Mouse (Mus musculus) liver, embryonic 13.5 days (tissue): ENCODE measurements around the gene Snrpb2. TPM values are rescaled to one million over a fixed set of nuclear protein-coding genes. Genes with fewer than 3 reads are reported as not detected.

Source experiments
- ATAC-seq: fragments of 200-750 bp; cut with Nextera tagmentation; 2 replicates; pipeline ENCODE4 v1.8.0; 2017; ENCODE audit warnings: low read depth, mild to moderate bottlenecking, moderate number of reproducible peaks, moderate library complexity
- DNase-seq: peaks from one replicate; pipeline ENCODE4 v3.0.0; 2022
- H3K27ac ChIP-seq: fragments of 300-500 bp; sonication (generic); 2 replicates; pipeline ENCODE4 v1.5.1; 2015; ENCODE audit warnings: moderate library complexity, mild to moderate bottlenecking, inconsistent platforms
- H3K27me3 ChIP-seq: fragments of 300-500 bp; sonication (generic); 2 replicates; pipeline ENCODE4 v1.6.1; 2015; ENCODE audit warnings: mild to moderate bottlenecking, inconsistent platforms
- H3K36me3 ChIP-seq: fragments of 300-500 bp; sonication (generic); 2 replicates; pipeline ENCODE4 v1.6.1; 2015; ENCODE audit warnings: mild to moderate bottlenecking, inconsistent platforms
- H3K4me1 ChIP-seq: fragments of 300-500 bp; sonication (generic); replicated peaks from 2 replicates; pipeline ENCODE4 v1.6.1; 2015; ENCODE audit warnings: inconsistent platforms
- H3K4me2 ChIP-seq: fragments of 300-500 bp; sonication (generic); 2 replicates; pipeline ENCODE4 v1.6.1; 2015; ENCODE audit warnings: inconsistent platforms, mild to moderate bottlenecking, moderate library complexity
- H3K4me3 ChIP-seq: fragments of 300-500 bp; sonication (generic); replicated peaks from 2 replicates; pipeline ENCODE4 v1.5.1; 2015; ENCODE audit warnings: mild to moderate bottlenecking, inconsistent platforms
- H3K9ac ChIP-seq: fragments of 300-500 bp; sonication (generic); 2 replicates; pipeline ENCODE4 v1.6.1; 2015; ENCODE audit warnings: mild to moderate bottlenecking, inconsistent platforms
- H3K9me3 ChIP-seq: fragments of 300-500 bp; sonication (generic); replicated peaks from 2 replicates; pipeline ENCODE4 v1.6.1; 2016; ENCODE audit warnings: inconsistent platforms
- WGBS: fragments of 180-500 bp; shearing (Covaris S2); methylation state at CpG from one replicate; pipeline ENCODE4 v1.1.7; 2015; ENCODE audit not compliant: insufficient replicate concordance; 5-methylcytosine and 5-hydroxymethylcytosine counted together
- polyA plus RNA-seq: library from polyadenylated mRNA; unstranded; fragments of >200 nt; fragmentation: Nextera tagmentation; extraction: Ambion mirVana; gene quantifications from 2 replicates; pipeline ENCODE4 v1.2.1, GENCODE M21; 2015

Gene Snrpb2
- polyA plus RNA-seq, 1 experiment from 2014 or later: 43.9 TPM

- WGBS: 57% methylated on average over 10 of the region's 10 CpGs
- no peaks in the 10 kb centered on the region for H3K4me1 ChIP-seq
- DNase-seq (no peak), ATAC-seq (no peak)
- H3K4me3 ChIP-seq: no peak overlapping the region
- no peak overlapping the region for H3K9ac ChIP-seq
- H3K4me2 ChIP-seq: no peak overlapping the region
- H3K27me3 ChIP-seq: no peaks in the 10 kb centered on the region
- H3K36me3 ChIP-seq: no peaks in the 10 kb centered on the region
- H3K9me3 ChIP-seq: no peaks in the 10 kb centered on the region
- H3K27ac ChIP-seq: no peak overlapping the region
Observed at GRCm38 (mm10) chr2:143035086-143035593, 27.7 kb upstream of the Snrpb2 start.

- H3K9ac ChIP-seq: no peak overlapping the region
- ATAC-seq (no peak), DNase-seq (no peak)
- no peaks in the 10 kb centered on the region for H3K27me3 ChIP-seq
- H3K9me3 ChIP-seq: no peaks in the 10 kb centered on the region
- no peak overlapping the region for H3K4me3 ChIP-seq
- H3K36me3 ChIP-seq: no peaks in the 10 kb centered on the region
- 68% methylated on average over 1 of the region's 1 CpGs for WGBS
- no peaks in the 10 kb centered on the region for H3K4me1 ChIP-seq
- no peak overlapping the region for H3K4me2 ChIP-seq
- H3K27ac ChIP-seq: no peak overlapping the region
Observed at GRCm38 (mm10) chr2:143041596-143041995, 21.2 kb upstream of the Snrpb2 start.

GRCm38 (mm10) chr2:143055251-143055650, 7.6 kb upstream of the Snrpb2 start:
- H3K9me3 ChIP-seq: no peaks in the 10 kb centered on the region
- no peak overlapping the region for H3K4me2 ChIP-seq
- ATAC-seq (no peak), DNase-seq (no peak)
- no peaks in the 10 kb centered on the region for H3K4me1 ChIP-seq
- H3K27me3 ChIP-seq: no peaks in the 10 kb centered on the region
- H3K36me3 ChIP-seq: no peaks in the 10 kb centered on the region
- no peak overlapping the region for H3K4me3 ChIP-seq
- H3K27ac ChIP-seq: no peak overlapping the region
- no peak overlapping the region for H3K9ac ChIP-seq

- H3K27me3 ChIP-seq: no peaks in the 10 kb centered on the region
- no peak overlapping the region for H3K4me2 ChIP-seq
- H3K9ac ChIP-seq: no peak overlapping the region
- H3K4me1 ChIP-seq: no peaks in the 10 kb centered on the region
- no peak for ATAC-seq
- DNase-seq: no peak
- no peak overlapping the region for H3K4me3 ChIP-seq
- no peaks in the 10 kb centered on the region for H3K9me3 ChIP-seq
- H3K36me3 ChIP-seq: no peaks in the 10 kb centered on the region
- H3K27ac ChIP-seq: no peak overlapping the region
- 50% methylated on average over 5 of the region's 5 CpGs for WGBS
Observed at GRCm38 (mm10) chr2:143056736-143057135, 6.1 kb upstream of the Snrpb2 start.

- peak overlapping the region; percentile 74 for H3K4me2 ChIP-seq
- no peak overlapping the region for H3K27ac ChIP-seq
- peaks cover 8% of the 10 kb centered on the region for H3K4me1 ChIP-seq
- WGBS: 53% methylated on average over 6 of the region's 6 CpGs
- no peaks in the 10 kb centered on the region for H3K27me3 ChIP-seq
- ATAC-seq (peak; percentile 25; the same call in 1 of the 2 replicates), DNase-seq (no peak)
- peak overlapping the region; percentile 80; the same call in 1 of the 2 replicates for H3K9ac ChIP-seq
- H3K9me3 ChIP-seq: no peaks in the 10 kb centered on the region
- H3K4me3 ChIP-seq: peak overlapping the region; percentile 74
- H3K36me3 ChIP-seq: peaks cover 23% of the 10 kb centered on the region
Observed at GRCm38 (mm10) chr2:143062432-143062811, 417 bp upstream of the Snrpb2 start.

- no peak overlapping the region for H3K4me2 ChIP-seq
- WGBS: 85% methylated on average over 3 of the region's 3 CpGs
- no peak for DNase-seq
- H3K4me1 ChIP-seq: peaks cover 8% of the 10 kb centered on the region
- no peak overlapping the region for H3K4me3 ChIP-seq
- no peak overlapping the region for H3K27ac ChIP-seq
- H3K9ac ChIP-seq: no peak overlapping the region
- no peaks in the 10 kb centered on the region for H3K27me3 ChIP-seq
- H3K9me3 ChIP-seq: no peaks in the 10 kb centered on the region
- ATAC-seq: no peak
- H3K36me3 ChIP-seq: peaks cover 46% of the 10 kb centered on the region
Observed at GRCm38 (mm10) chr2:143065914-143066313, 3.1 kb downstream of the Snrpb2 start.

- Histone ChIP-seq H3K9ac (no peak within 1 kb of the TSS), H3K4me2 (no peak within 1 kb of the TSS), H3K27ac (no peak within 1 kb of the TSS), H3K36me3 (no peaks in the 10 kb centered on the region), H3K9me3 (no peaks in the 10 kb centered on the region), H3K4me3 (no peak within 1 kb of the TSS), H3K27me3 (no peaks in the 10 kb centered on the region), H3K4me1 (no peaks in the 10 kb centered on the region)
- DNase-seq (no peak), ATAC-seq (no peak)
- 70% methylated on average over 8 of the region's 8 CpGs for WGBS
Observed at GRCm38 (mm10) chr2:143078198-143078851, 15.5 kb downstream of the Snrpb2 start, which contains the start of gene Otor. Gene Otor, plus strand, starts transcription at chr2:143078473.

GRCm38 (mm10) chr2:143081693-143082092, 18.9 kb downstream of the Snrpb2 start:
- WGBS: 16% methylated on average over 3 of the region's 3 CpGs
- no peak for ATAC-seq
- no peak for DNase-seq

GRCm38 (mm10) chr2:143084852-143085397, 22.1 kb downstream of the Snrpb2 start:
- Histone ChIP-seq H3K36me3 (no peaks in the 10 kb centered on the region), H3K9ac (no peak overlapping the region), H3K9me3 (no peaks in the 10 kb centered on the region), H3K27me3 (no peaks in the 10 kb centered on the region), H3K27ac (no peak overlapping the region), H3K4me3 (no peak overlapping the region), H3K4me1 (no peaks in the 10 kb centered on the region), H3K4me2 (no peak overlapping the region)
- ATAC-seq (no peak), DNase-seq (no peak)
- whole genome bisulfite sequencing: 40% methylated on average over 2 of the region's 2 CpGs

More at GRCm38 (mm10) chr2:143081693-143082092, 18.9 kb downstream of the Snrpb2 start:
- no peaks in the 10 kb centered on the region for H3K27me3 ChIP-seq
- H3K4me3 ChIP-seq: no peak overlapping the region
- H3K36me3 ChIP-seq: no peaks in the 10 kb centered on the region
- no peaks in the 10 kb centered on the region for H3K4me1 ChIP-seq
- H3K4me2 ChIP-seq: no peak overlapping the region
- peak overlapping the region; percentile 8; the same call in 1 of the 2 replicates for H3K27ac ChIP-seq
- H3K9ac ChIP-seq: no peak overlapping the region
- H3K9me3 ChIP-seq: no peaks in the 10 kb centered on the region

- 61% methylated on average over 8 of the region's 8 CpGs for WGBS
Observed at GRCm38 (mm10) chr2:143089866-143090265, 27.0 kb downstream of the Snrpb2 start.

GRCm38 (mm10) chr2:143093726-143094125, 30.9 kb downstream of the Snrpb2 start:
- DNase-seq (no peak), ATAC-seq (no peak)
- Histone ChIP-seq H3K4me3 (no peak overlapping the region), H3K27me3 (no peaks in the 10 kb centered on the region), H3K36me3 (no peaks in the 10 kb centered on the region), H3K9me3 (no peaks in the 10 kb centered on the region), H3K4me2 (no peak overlapping the region), H3K4me1 (no peaks in the 10 kb centered on the region), H3K27ac (no peak overlapping the region), H3K9ac (no peak overlapping the region)
- 35% methylated on average over 6 of the region's 6 CpGs for WGBS

More at GRCm38 (mm10) chr2:143089866-143090265, 27.0 kb downstream of the Snrpb2 start:
- H3K9ac ChIP-seq: no peak overlapping the region
- no peak overlapping the region for H3K27ac ChIP-seq
- no peaks in the 10 kb centered on the region for H3K4me1 ChIP-seq
- no peaks in the 10 kb centered on the region for H3K27me3 ChIP-seq
- H3K4me3 ChIP-seq: no peak overlapping the region
- DNase-seq: no peak
- no peak for ATAC-seq
- H3K4me2 ChIP-seq: no peak overlapping the region
- H3K9me3 ChIP-seq: no peaks in the 10 kb centered on the region
- no peaks in the 10 kb centered on the region for H3K36me3 ChIP-seq

- no peak overlapping the region for H3K4me2 ChIP-seq
- WGBS: 55% methylated on average over 6 of the region's 6 CpGs
- H3K27ac ChIP-seq: no peak overlapping the region
- H3K4me1 ChIP-seq: no peaks in the 10 kb centered on the region
- no peak for ATAC-seq
- H3K27me3 ChIP-seq: no peaks in the 10 kb centered on the region
- no peak overlapping the region for H3K9ac ChIP-seq
- no peaks in the 10 kb centered on the region for H3K9me3 ChIP-seq
- no peaks in the 10 kb centered on the region for H3K36me3 ChIP-seq
- H3K4me3 ChIP-seq: no peak overlapping the region
- DNase-seq: no peak
Observed at GRCm38 (mm10) chr2:143094761-143095160, 31.9 kb downstream of the Snrpb2 start.
